ENCODE assay signal across 29 mouse cellular contexts in the genomic region with DNA sequence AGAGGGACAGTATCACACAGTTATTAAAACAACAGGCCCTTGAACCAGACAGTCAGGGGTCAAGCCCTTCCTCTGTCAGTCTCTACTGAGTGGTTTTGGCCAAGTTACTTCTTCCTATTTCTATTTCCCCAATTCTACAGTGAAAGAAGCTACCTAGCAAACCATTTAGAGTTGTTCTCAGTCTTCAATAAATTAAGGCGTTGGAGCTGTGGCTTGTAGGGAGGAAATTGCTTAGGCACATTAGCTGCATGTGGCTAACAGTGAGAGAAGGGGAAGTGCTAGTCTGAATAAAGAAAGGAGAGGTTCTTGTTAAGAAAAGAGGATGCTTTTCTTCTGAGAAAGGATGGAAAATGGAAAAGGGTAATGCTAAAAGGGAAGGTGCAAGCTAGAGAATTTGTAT. TPM values are rescaled to one million over a fixed set of nuclear protein-coding genes. Genes with fewer than 3 reads are reported as not detected.
"Had no signal": no experiment of that assay in that cellular context is flagged by ENCODE, and none has a peak within 500 bp of the region (broad histone marks: within the 10 kb centered on the region; RNA-seq: fewer than 3 reads in every experiment).

No protein-coding gene starts in this region.

- H3K27ac ChIP-seq: liver, embryonic 14.5 days; midbrain, embryonic 10.5 days; midbrain, embryonic 13.5 days had no signal

- ATAC-seq: intestine, embryonic 16.5 days; midbrain, embryonic 13.5 days; midbrain, embryonic 16.5 days had no signal

- DNase-seq: kidney, adult 18-20 months; kidney, adult 9 months; kidney, postnatal 14 days; kidney, postnatal 4 days; lung, adult 2 months; lung, postnatal 4 days; thymus, adult 18-20 months; thymus, postnatal 36 days had no signal

- H3K4me3 ChIP-seq: megakaryocyte, embryonic 14.5 days; midbrain, embryonic 10.5 days; midbrain, embryonic 13.5 days had no signal

- H3K4me1 ChIP-seq: megakaryocyte, embryonic 14.5 days; midbrain, embryonic 10.5 days; midbrain, embryonic 13.5 days had no signal

- H3K27me3 ChIP-seq: midbrain, embryonic 13.5 days had no signal

RNA-seq across cellular contexts. Expression of a gene that starts 60.0 kb away (rescaled TPM):
- total RNA-seq: layer of hippocampus, adult 18-20 months; layer of hippocampus, postnatal 14 days; left cerebral cortex, adult 18-20 months; left cerebral cortex, postnatal 36 days had no signal
- polyA plus RNA-seq: intestine, embryonic 16.5 days; kidney, embryonic 16.5 days; limb, embryonic 11.5 days; limb, embryonic 14.5 days; liver, embryonic 11.5 days; liver, embryonic 14.5 days; lung, adult 2 months; lung, embryonic 16.5 days; midbrain, embryonic 10.5 days; midbrain, embryonic 13.5 days; midbrain, embryonic 16.5 days; neural tube, embryonic 11.5 days; neural tube, embryonic 14.5 days; small intestine, adult 2 months; spleen, adult 2 months; stomach, embryonic 16.5 days; urinary bladder, adult 2 months had no signal
